9 mouse cellular contexts compared by ENCODE assay signal in the genomic region with DNA sequence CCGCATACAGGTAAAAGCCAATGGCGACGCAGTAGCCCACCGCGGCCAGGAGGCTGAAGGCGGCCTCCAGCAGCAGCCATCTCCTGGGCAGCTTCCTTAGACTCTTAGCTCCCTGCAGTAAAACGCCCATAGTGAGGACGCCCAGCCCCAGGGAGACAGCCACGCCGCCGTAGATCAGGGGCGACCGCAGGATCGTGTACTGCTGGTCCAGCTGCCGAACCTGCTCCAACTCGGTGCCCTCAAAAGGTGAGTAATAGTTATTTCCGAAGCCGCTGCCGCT. TPM values are rescaled to one million over a fixed set of nuclear protein-coding genes. Genes with fewer than 3 reads are reported as not detected.
DNase-seq lines count a peak whose midpoint lies in the region; ATAC-seq and TF ChIP-seq lines count a peak whose summit lies in the region.
"Had no signal": no experiment of that assay in that cellular context is flagged by ENCODE, and none has a peak within 500 bp of the region (broad histone marks: within the 10 kb centered on the region; RNA-seq: fewer than 3 reads in every experiment).

No protein-coding gene starts in this region.

- H3K4me1 ChIP-seq in liver, embryonic 11.5 days (replicated peaks; ENCODE audit: control insufficient read depth, insufficient read depth, low read length) = peaks cover 4% of the 10 kb centered on the region; the same call in 1 of the 2 replicates
- peaks cover 28% of the 10 kb centered on the region for H3K4me1 ChIP-seq in forebrain, embryonic 12.5 days
- H3K4me1 ChIP-seq in intestine, embryonic 15.5 days (replicated peaks) = peaks cover 13% of the 10 kb centered on the region
- peaks cover 8% of the 10 kb centered on the region for H3K4me1 ChIP-seq in neural tube, embryonic 12.5 days
- H3K4me1 ChIP-seq in lung, adult 2 months (ENCODE audit: control insufficient read depth, insufficient read depth, low read length) = 0 out of 2 replicates have a peak, but pooled peaks cover 2% of the 10 kb centered on the region

- H3K27ac ChIP-seq in liver, embryonic 11.5 days (ENCODE audit: low read depth, low read length) = no peak overlapping the region
- no peak overlapping the region for H3K27ac ChIP-seq in forebrain, embryonic 12.5 days
- H3K27ac ChIP-seq in intestine, embryonic 15.5 days = no peak overlapping the region
- H3K27ac ChIP-seq in neural tube, embryonic 12.5 days = no peak overlapping the region

- H3K4me3 ChIP-seq in liver, embryonic 11.5 days (ENCODE audit: low read depth, low read length) = peak overlapping the region; percentile 32; the same call in 1 of the 2 replicates
- H3K4me3 ChIP-seq in forebrain, embryonic 12.5 days (replicated peaks) = peak overlapping the region; percentile 42
- peak overlapping the region; percentile 19 for H3K4me3 ChIP-seq in intestine, embryonic 15.5 days (replicated peaks)
- peak overlapping the region; percentile 20 for H3K4me3 ChIP-seq in neural tube, embryonic 12.5 days
- no peak overlapping the region for H3K4me3 ChIP-seq in lung, adult 2 months (replicated peaks; ENCODE audit: extremely low read depth, low read depth, low read length)

- 7% methylated on average over 19 of the region's 19 CpGs for WGBS in liver, embryonic 11.5 days
- WGBS in forebrain, embryonic 12.5 days = 6% methylated on average over 19 of the region's 19 CpGs
- 5% methylated on average over 19 of the region's 19 CpGs for WGBS in intestine, embryonic 15.5 days
- 3% methylated on average over 19 of the region's 19 CpGs for WGBS in neural tube, embryonic 12.5 days
- whole genome bisulfite sequencing in lung, adult 2 months = 14% methylated on average over 19 of the region's 19 CpGs

- H3K27me3 ChIP-seq in liver, embryonic 11.5 days (replicated peaks; ENCODE audit: control insufficient read depth, insufficient read depth, low read length) = peaks cover 28% of the 10 kb centered on the region
- peaks cover 16% of the 10 kb centered on the region; the same call in 1 of the 2 replicates for H3K27me3 ChIP-seq in forebrain, embryonic 12.5 days
- peaks cover 9% of the 10 kb centered on the region; the same call in 1 of the 2 replicates for H3K27me3 ChIP-seq in intestine, embryonic 15.5 days (replicated peaks)
- H3K27me3 ChIP-seq in neural tube, embryonic 12.5 days (replicated peaks) = peaks cover 9% of the 10 kb centered on the region; the same call in 1 of the 2 replicates

- no peak overlapping the region for H3K9ac ChIP-seq in liver, embryonic 11.5 days (ENCODE audit: low read depth, low read length)
- peak overlapping the region; percentile 26; the same call in 1 of the 2 replicates for H3K9ac ChIP-seq in forebrain, embryonic 12.5 days
- no peak overlapping the region for H3K9ac ChIP-seq in intestine, embryonic 15.5 days
- H3K9ac ChIP-seq in neural tube, embryonic 12.5 days = peak overlapping the region; percentile 33

- H3K4me2 ChIP-seq in liver, embryonic 11.5 days = peak overlapping the region; percentile 55
- peak overlapping the region; percentile 70 for H3K4me2 ChIP-seq in forebrain, embryonic 12.5 days
- peak overlapping the region; percentile 53 for H3K4me2 ChIP-seq in intestine, embryonic 15.5 days (replicated peaks)
- peak overlapping the region; percentile 55 for H3K4me2 ChIP-seq in neural tube, embryonic 12.5 days (replicated peaks)

- TF ChIP-seq CTCF in lung, adult 2 months (IDR thresholded peaks at IDR 0.05; ENCODE audit: insufficient read depth, low read length) = no peak

- DNase-seq in liver, embryonic 11.5 days (ENCODE audit: low spot score) = peak; percentile 30
- no peak for DNase-seq in liver
- DNase-seq in right cerebral cortex, postnatal 14 days = no peak
- DNase-seq in lung, adult 2 months = no peak
- no peak for DNase-seq in gastrocnemius, adult 8-10 months (ENCODE audit: low spot score in 2 of 2)
- DNase-seq: adrenal gland, adult 8-10 months had no signal

- no peak for ATAC-seq in liver, embryonic 11.5 days (replicated peaks; ENCODE audit: low FRiP score)
- ATAC-seq in forebrain, embryonic 12.5 days (ENCODE audit: low FRiP score) = 0 out of 2 replicates have a peak, but pooled peaks have one; percentile 58
- ATAC-seq in intestine, embryonic 15.5 days = no peak
- 0 out of 2 replicates have a peak, but pooled peaks have one; percentile 23 for ATAC-seq in neural tube, embryonic 12.5 days (ENCODE audit: low FRiP score, low read depth)

- TF ChIP-seq POLR2A in lung, adult 2 months (IDR thresholded peaks at IDR 0.05; ENCODE audit: borderline replicate concordance, extremely low read depth, low read depth, low read length) = no peak

- H3K36me3 ChIP-seq in liver, embryonic 11.5 days (ENCODE audit: control insufficient read depth, insufficient read depth, low read length) = no peaks in the 10 kb centered on the region
- H3K36me3 ChIP-seq in forebrain, embryonic 12.5 days (replicated peaks) = peaks cover 9% of the 10 kb centered on the region; the same call in 1 of the 2 replicates
- H3K36me3 ChIP-seq in intestine, embryonic 15.5 days = no peaks in the 10 kb centered on the region
- H3K36me3 ChIP-seq in neural tube, embryonic 12.5 days = no peaks in the 10 kb centered on the region

- no peaks in the 10 kb centered on the region for H3K9me3 ChIP-seq in liver, embryonic 11.5 days (ENCODE audit: control insufficient read depth, low read length)
- H3K9me3 ChIP-seq in forebrain, embryonic 12.5 days = no peaks in the 10 kb centered on the region
- no peaks in the 10 kb centered on the region for H3K9me3 ChIP-seq in intestine, embryonic 15.5 days
- H3K9me3 ChIP-seq in neural tube, embryonic 12.5 days = no peaks in the 10 kb centered on the region

RNA-seq across cellular contexts. Expression of a gene that starts 13.8 kb away (rescaled TPM):
- 0.15 and 0.17 TPM in 2 replicates for polyA plus RNA-seq in liver, embryonic 11.5 days (2014; fragmentation: Nextera tagmentation; extraction: Ambion mirVana)
- polyA plus RNA-seq in forebrain, embryonic 12.5 days (2016; fragmentation: Nextera tagmentation; extraction: Ambion mirVana) = 1.6 and 1.7 TPM in 2 replicates
- 12.8 and 14.6 TPM in 2 replicates for polyA plus RNA-seq in intestine, embryonic 15.5 days (2015; fragmentation: Nextera tagmentation; extraction: Ambion mirVana)
- polyA plus RNA-seq in neural tube, embryonic 12.5 days (2016; fragmentation: Nextera tagmentation; extraction: Ambion mirVana) = 0.43 and 0.61 TPM in 2 replicates
- 5.9 TPM in 2 replicates for polyA plus RNA-seq in lung, adult 2 months (2012; rRNA removed)
- not detected for total RNA-seq in gastrocnemius, adult 8-10 months (2022)

RNA-seq across cellular contexts. Expression of a gene that starts 42.0 kb away (rescaled TPM):
- polyA plus RNA-seq in liver, embryonic 11.5 days (2014; fragmentation: Nextera tagmentation; extraction: Ambion mirVana) = 0.22 TPM in 1 of 2 replicates, not detected in the other
- polyA plus RNA-seq in forebrain, embryonic 12.5 days (2016; fragmentation: Nextera tagmentation; extraction: Ambion mirVana) = not detected in 2 replicates
- polyA plus RNA-seq in intestine, embryonic 15.5 days (2015; fragmentation: Nextera tagmentation; extraction: Ambion mirVana) = not detected in 2 replicates
- polyA plus RNA-seq in neural tube, embryonic 12.5 days (2016; fragmentation: Nextera tagmentation; extraction: Ambion mirVana) = not detected in 2 replicates
- polyA plus RNA-seq in lung, adult 2 months (2012; rRNA removed) = 0.71 and 1.00 TPM in 2 replicates
- under 1 TPM in 1 of 4 experiments, not detected in 3; 0.59 TPM for total RNA-seq in gastrocnemius, adult 8-10 months (2022)

Comparison
In these comparisons a context has a peak if more than half of its experiments do, and no peak if none do; other contexts are left out.
1. ATAC-seq: peak in forebrain, embryonic 12.5 days (single experiment) and neural tube, embryonic 12.5 days (single experiment); none in liver, embryonic 11.5 days (single experiment) and intestine, embryonic 15.5 days (single experiment).
2. H3K9ac ChIP-seq: peak in forebrain, embryonic 12.5 days (single experiment) and neural tube, embryonic 12.5 days (single experiment); none in liver, embryonic 11.5 days (single experiment) and intestine, embryonic 15.5 days (single experiment).
3. Peak in every context shown above with its lines, with median percentiles within 50 percentile points of each other: H3K4me2 ChIP-seq.